Mouse (Mus musculus) hindbrain, embryonic 11.5 days (tissue): ENCODE measurements around the gene Sult2a6. TPM values are rescaled to one million over a fixed set of nuclear protein-coding genes. Genes with fewer than 3 reads are reported as not detected.

ENCODE experiments used
- ATAC-seq: fragments of 200-750 bp; cut with Nextera tagmentation; 2 replicates; pipeline ENCODE4 v1.8.0; 2017; ENCODE audit warnings: mild to moderate bottlenecking, moderate TSS enrichment, moderate library complexity; ENCODE audit not compliant: low FRiP score
- DNase-seq: peaks from one replicate; pipeline ENCODE4 v3.0.0-alpha.2; 2015; ENCODE audit warnings: low spot score
- H3K27ac ChIP-seq: fragments of 300-500 bp; sonication (generic); 2 replicates; pipeline ENCODE4 v1.5.1; 2014; ENCODE audit warnings: mild to moderate bottlenecking, low read depth, low read length
- H3K27me3 ChIP-seq: fragments of 300-500 bp; sonication (generic); 2 replicates; pipeline ENCODE4 v1.6.1; 2014; ENCODE audit warnings: mild to moderate bottlenecking, low read length, moderate library complexity, mixed read lengths; ENCODE audit not compliant: control insufficient read depth, insufficient read depth
- H3K36me3 ChIP-seq: fragments of 300-500 bp; sonication (generic); 2 replicates; pipeline ENCODE4 v1.6.1; 2014; ENCODE audit warnings: mild to moderate bottlenecking, low read length, moderate library complexity, mixed read lengths; ENCODE audit not compliant: control insufficient read depth, insufficient read depth
- H3K4me1 ChIP-seq: fragments of 300-500 bp; sonication (generic); replicated peaks from 2 replicates; pipeline ENCODE4 v1.6.1; 2014; ENCODE audit warnings: low read length, mixed read lengths; ENCODE audit not compliant: control insufficient read depth, insufficient read depth
- H3K4me2 ChIP-seq: fragments of 300-500 bp; sonication (generic); replicated peaks from 2 replicates; pipeline ENCODE4 v1.6.1; 2014; ENCODE audit warnings: mild to moderate bottlenecking, low read depth, low read length
- H3K4me3 ChIP-seq: fragments of 300-500 bp; sonication (generic); 2 replicates; pipeline ENCODE4 v1.5.1; 2014; ENCODE audit warnings: low read depth, low read length
- H3K9ac ChIP-seq: fragments of 300-500 bp; sonication (generic); 2 replicates; pipeline ENCODE4 v1.6.1; 2014; ENCODE audit warnings: low read depth, low read length
- H3K9me3 ChIP-seq: fragments of 300-500 bp; sonication (generic); 2 replicates; pipeline ENCODE4 v1.6.1; 2016; ENCODE audit warnings: low read length; ENCODE audit not compliant: control insufficient read depth
- WGBS: fragments of 180-500 bp; shearing (Covaris S2); extraction: QIAGEN DNeasy Blood & Tissue Kit; methylation state at CpG from one replicate; pipeline ENCODE4 v1.1.7; 2014; 5-methylcytosine and 5-hydroxymethylcytosine counted together
- polyA plus RNA-seq: library from polyadenylated mRNA; unstranded; fragments of >200 nt; fragmentation: Nextera tagmentation; extraction: Ambion mirVana; gene quantifications from 2 replicates; pipeline ENCODE4 v1.2.1, GENCODE M21; 2014

The Sult2a6 gene
- polyA plus RNA-seq, result not detected in 2 replicates

DNA sequence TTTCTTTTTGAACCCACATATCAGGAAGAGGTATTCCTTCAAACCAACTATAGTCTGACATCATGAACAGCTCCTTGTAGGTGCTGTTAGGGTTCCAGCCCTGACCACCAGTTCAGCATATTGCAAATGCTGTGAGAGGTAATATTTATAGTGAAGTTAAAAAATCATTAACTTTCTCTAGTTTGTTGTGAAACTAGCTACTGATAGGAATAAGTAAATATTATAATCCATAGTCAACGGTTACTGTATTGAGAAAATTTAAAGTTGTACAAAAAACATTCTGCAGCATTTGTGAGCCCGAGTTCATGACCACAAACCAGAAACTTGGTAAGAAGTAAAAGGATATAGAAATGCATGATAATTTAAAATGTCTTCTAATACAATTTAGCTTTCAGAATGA, at the start of gene Sult2a6:
TSS of gene Sult2a6 (minus strand) at position 101 of the 400 bp plus-strand sequence.
- H3K9ac ChIP-seq, result no peak within 1 kb of the TSS
- H3K4me1 ChIP-seq, result no peaks in the 10 kb centered on the region
- H3K9me3 ChIP-seq, result no peaks in the 10 kb centered on the region
- H3K27me3 ChIP-seq, result no peaks in the 10 kb centered on the region
- H3K4me3 ChIP-seq, result no peak within 1 kb of the TSS
- WGBS, result 74% methylated on average over 2 of the region's 2 CpGs
- H3K27ac ChIP-seq, result no peak within 1 kb of the TSS
- H3K36me3 ChIP-seq, result no peaks in the 10 kb centered on the region
- ATAC-seq (no peak), DNase-seq (no peak)
- H3K4me2 ChIP-seq, result no peak within 1 kb of the TSS

DNA sequence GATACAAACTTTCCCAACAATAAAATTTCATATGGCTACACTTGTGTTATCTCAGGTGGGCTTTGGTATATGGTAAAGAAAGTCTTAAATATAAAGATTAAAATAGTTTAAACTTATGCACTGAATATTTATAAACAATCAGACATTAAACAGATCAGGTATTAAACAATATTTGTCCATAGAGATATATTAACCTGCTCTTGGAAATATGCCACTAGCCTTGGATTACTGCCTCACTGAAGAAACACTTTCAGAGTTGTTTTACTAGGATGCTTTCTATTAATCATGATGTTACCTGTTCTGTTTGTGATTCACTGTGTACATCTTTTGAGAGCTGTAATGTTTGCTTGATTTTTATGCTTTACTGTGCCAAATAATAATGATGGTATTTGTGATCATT, 39.4 kb downstream of the Sult2a6 start:
- DNase-seq (no peak), ATAC-seq (no peak)
- Histone ChIP-seq H3K4me3 (no peak overlapping the region), H3K4me2 (no peak overlapping the region), H3K4me1 (no peaks in the 10 kb centered on the region), H3K36me3 (no peaks in the 10 kb centered on the region), H3K27me3 (no peaks in the 10 kb centered on the region), H3K27ac (no peak overlapping the region), H3K9me3 (peaks cover 4% of the 10 kb centered on the region), H3K9ac (no peak overlapping the region)

DNA sequence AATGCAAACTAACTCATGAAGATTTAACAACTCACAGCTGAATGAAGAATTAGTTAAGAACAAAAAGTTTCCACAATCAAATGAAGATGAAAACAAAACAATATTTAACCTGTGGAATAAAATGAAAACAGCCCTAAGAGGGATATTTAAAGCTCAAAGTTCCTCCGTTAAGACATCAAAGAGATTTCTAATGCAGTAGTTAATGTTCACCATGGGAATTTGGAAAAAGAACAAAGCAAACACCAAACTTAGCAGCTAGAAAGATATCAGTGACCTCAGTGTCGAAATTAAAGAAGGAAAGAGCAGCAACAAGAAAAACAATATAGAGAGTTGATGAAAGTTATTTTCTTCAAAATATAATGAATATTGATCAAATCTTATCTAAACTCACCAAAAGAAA, 51.3 kb downstream of the Sult2a6 start:
- 79% methylated on average over 2 of the region's 2 CpGs for WGBS
- H3K4me2 ChIP-seq, result no peak overlapping the region
- no peak overlapping the region for H3K9ac ChIP-seq
- no peak overlapping the region for H3K27ac ChIP-seq
- no peak overlapping the region for H3K4me3 ChIP-seq
- no peak for ATAC-seq
- no peaks in the 10 kb centered on the region for H3K4me1 ChIP-seq
- H3K36me3 ChIP-seq, result no peaks in the 10 kb centered on the region
- H3K27me3 ChIP-seq, result no peaks in the 10 kb centered on the region
- no peaks in the 10 kb centered on the region for H3K9me3 ChIP-seq
- no peak for DNase-seq

DNA sequence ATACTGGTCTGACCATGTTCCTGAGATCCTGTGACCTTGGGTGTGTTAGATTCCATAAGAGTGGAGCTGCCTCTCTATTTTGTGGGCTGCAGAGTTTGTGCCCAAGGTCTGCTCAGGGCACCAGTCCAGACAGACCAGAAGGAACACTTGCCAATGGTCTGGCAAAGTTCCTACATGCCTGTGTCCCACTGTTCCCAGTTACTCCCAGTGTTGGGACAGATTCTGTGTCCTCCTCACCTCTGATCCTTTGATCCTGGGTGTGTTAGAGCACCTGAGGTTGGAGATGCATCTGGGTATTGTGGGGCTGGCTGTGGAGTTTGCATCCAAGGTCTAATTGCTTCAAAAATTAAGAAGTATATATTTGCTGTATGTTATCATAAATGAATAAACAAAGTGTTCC, 52.2 kb downstream of the Sult2a6 start:
- no peak overlapping the region for H3K4me2 ChIP-seq
- H3K9me3 ChIP-seq, result no peaks in the 10 kb centered on the region
- H3K9ac ChIP-seq, result no peak overlapping the region
- no peak overlapping the region for H3K4me3 ChIP-seq
- H3K27me3 ChIP-seq, result no peaks in the 10 kb centered on the region
- no peaks in the 10 kb centered on the region for H3K36me3 ChIP-seq
- no peak overlapping the region for H3K27ac ChIP-seq
- ATAC-seq (no peak), DNase-seq (no peak)
- H3K4me1 ChIP-seq, result no peaks in the 10 kb centered on the region

Other genes with a start within 250 kb of the Sult2a6 start
- gene Sult2a3, start 131.8 kb downstream of the Sult2a6 start, polyA plus RNA-seq, result not detected in 2 replicates
- not detected in 2 replicates for gene Obox8, start 78.7 kb upstream of the Sult2a6 start, polyA plus RNA-seq
- not detected in 2 replicates for gene Sult2a8, start 191.9 kb upstream of the Sult2a6 start, polyA plus RNA-seq
- not detected in 2 replicates for gene Sult2a7, start 239.4 kb upstream of the Sult2a6 start, polyA plus RNA-seq